Mouse (Mus musculus): Measurements from ENCODE around the gene Sp2.

- TF ChIP-seq HCFC1 (IDR thresholded peaks at IDR 0.05; ENCODE audit: borderline replicate concordance, insufficient read depth, low read length) (no peak), CHD2 (IDR thresholded peaks at IDR 0.05; ENCODE audit: low read depth, low read length) (no peak), ZNF384 (IDR thresholded peaks at IDR 0.05; ENCODE audit: low read depth, low read length) (no peak), ZC3H11A (IDR thresholded peaks at IDR 0.05; ENCODE audit: borderline replicate concordance, low read depth, low read length) (no peak), MAFK (IDR thresholded peaks at IDR 0.05; ENCODE audit: insufficient read depth, low read depth, low read length) (no peak)
Observed at GRCm38 (mm10) chr11:96955094-96955493, 27.7 kb downstream of the Sp2 start.

All from ES-E14 (cell line).